Mouse (Mus musculus) megakaryocyte-erythroid progenitor cell, adult 5-6 weeks (primary cell): ENCODE measurements around the gene Tmem9. TPM values are rescaled to one million over a fixed set of nuclear protein-coding genes. Genes with fewer than 3 reads are reported as not detected.

Experiments used
- ATAC-seq: replicated peaks from 2 replicates; pipeline ENCODE4 v1.8.0; 2016; ENCODE audit warnings: mild to moderate bottlenecking, inconsistent platforms; ENCODE audit not compliant: severe bottlenecking, poor library complexity, low FRiP score, low TSS enrichment
- total RNA-seq, 2 experiments: library from RNA; stranded (forward) in 1 of 2; stranded (reverse) in 1 of 2; fragments of 200-1000, 215-1000 nt in 1 of 2; fragments of >200 nt in 1 of 2; fragmentation: Nextera tagmentation in 1 of 2; gene quantifications; 2 replicates each; pipeline ENCODE4 v1.2.3; 2014 to 2017

Gene Tmem9
- total RNA-seq, 2 experiments from 2014 or later: 39.9 to 48.0 TPM

- no peak for ATAC-seq
These were observed 10.6 kb downstream of the Tmem9 start for GRCm38 (mm10) chr1:136018390-136019189.

- no peak for ATAC-seq
These were observed 22.3 kb downstream of the Tmem9 start for GRCm38 (mm10) chr1:136030201-136030600.

- no peak for ATAC-seq
These were observed 23.7 kb downstream of the Tmem9 start for GRCm38 (mm10) chr1:136031697-136032096.

GRCm38 (mm10) chr1:136032961-136033360 lies 25.0 kb downstream of the Tmem9 start:
- no peak for ATAC-seq

GRCm38 (mm10) chr1:136038746-136039538 lies 31.0 kb downstream of the Tmem9 start:
- no peak for ATAC-seq

GRCm38 (mm10) chr1:136040452-136040851 lies 32.5 kb downstream of the Tmem9 start:
- no peak for ATAC-seq

GRCm38 (mm10) chr1:136040874-136041273 lies 32.9 kb downstream of the Tmem9 start:
- no peak for ATAC-seq

GRCm38 (mm10) chr1:136045774-136046173 lies 37.8 kb downstream of the Tmem9 start:
- peak; percentile 76 for ATAC-seq

- peak; percentile 54; the same call in 1 of the 2 replicates for ATAC-seq
These were observed 39.5 kb downstream of the Tmem9 start for GRCm38 (mm10) chr1:136047432-136047831.

GRCm38 (mm10) chr1:136047894-136048293 lies 39.9 kb downstream of the Tmem9 start:
- ATAC-seq: no peak

- no peak for ATAC-seq
These were observed 42.5 kb downstream of the Tmem9 start, which contains the start of gene Ascl5 for GRCm38 (mm10) chr1:136050312-136051012. TSS of gene Ascl5 (plus strand) at chr1:136050804.

- no peak for ATAC-seq
These were observed 43.0 kb downstream of the Tmem9 start for GRCm38 (mm10) chr1:136051013-136051315.

- peak; percentile 68 for ATAC-seq
These were observed 43.5 kb downstream of the Tmem9 start for GRCm38 (mm10) chr1:136051465-136051864.

- ATAC-seq: no peak
These were observed 44.6 kb downstream of the Tmem9 start, which contains the start of gene Cacna1s for GRCm38 (mm10) chr1:136052547-136052946. TSS of gene Cacna1s (plus strand) at chr1:136052750.

GRCm38 (mm10) chr1:136055771-136056170 lies 47.8 kb downstream of the Tmem9 start:
- ATAC-seq: no peak

- no peak for ATAC-seq
These were observed 50.6 kb downstream of the Tmem9 start for GRCm38 (mm10) chr1:136058594-136058993.

GRCm38 (mm10) chr1:136061041-136061789 lies 53.3 kb downstream of the Tmem9 start:
- no peak for ATAC-seq

GRCm38 (mm10) chr1:136061790-136062141 lies 53.8 kb downstream of the Tmem9 start:
- ATAC-seq: no peak

GRCm38 (mm10) chr1:136063991-136064390 lies 56.0 kb downstream of the Tmem9 start:
- no peak for ATAC-seq
